Comparison of ENCODE assay signal across 9 mouse cellular contexts in genomic region chr8:70272949-70273348, GRCm38 (mm10). TPM values are rescaled to one million over a fixed set of nuclear protein-coding genes. Genes with fewer than 3 reads are reported as not detected.
A peak's percentile ranks its signal among the peaks of the same experiment; 100 is the strongest.
DNase-seq lines count a peak whose midpoint lies in the region; ATAC-seq and TF ChIP-seq lines count a peak whose summit lies in the region.
"Had no signal": no experiment of that assay in that cellular context is flagged by ENCODE, and none has a peak within 500 bp of the region (broad histone marks: within the 10 kb centered on the region; RNA-seq: fewer than 3 reads in every experiment).

No protein-coding gene starts in this region.

- peak; percentile 89 for ATAC-seq in heart, embryonic 12.5 days (ENCODE audit: insufficient number of reproducible peaks, low FRiP score)
- peak; percentile 58 for ATAC-seq in liver, embryonic 11.5 days (replicated peaks; ENCODE audit: low FRiP score)
- ATAC-seq in stomach, postnatal 0 days (ENCODE audit: low FRiP score, low TSS enrichment), result peak; percentile 78
- no peak for ATAC-seq in forebrain, embryonic 15.5 days (replicated peaks)

- H3K27ac ChIP-seq in thymus, adult 2 months (ENCODE audit: control insufficient read depth, insufficient read depth, low read length), result no peak overlapping the region
- no peak overlapping the region for H3K27ac ChIP-seq in heart, embryonic 12.5 days (ENCODE audit: poor library complexity, severe bottlenecking)
- no peak overlapping the region for H3K27ac ChIP-seq in liver, embryonic 11.5 days (ENCODE audit: low read depth, low read length)
- H3K27ac ChIP-seq in stomach, postnatal 0 days (replicated peaks), result no peak overlapping the region
- H3K27ac ChIP-seq in forebrain, embryonic 15.5 days (replicated peaks), result no peak overlapping the region

- no peaks in the 10 kb centered on the region for H3K27me3 ChIP-seq in thymus, adult 2 months (ENCODE audit: control insufficient read depth, insufficient read depth, low read length)
- H3K27me3 ChIP-seq in heart, embryonic 12.5 days (replicated peaks), result no peaks in the 10 kb centered on the region
- H3K27me3 ChIP-seq in liver, embryonic 11.5 days (replicated peaks; ENCODE audit: control insufficient read depth, insufficient read depth, low read length), result no peaks in the 10 kb centered on the region
- no peaks in the 10 kb centered on the region for H3K27me3 ChIP-seq in stomach, postnatal 0 days (ENCODE audit: control insufficient read depth, insufficient read depth, low read length)
- no peaks in the 10 kb centered on the region for H3K27me3 ChIP-seq in forebrain, embryonic 15.5 days

- H3K36me3 ChIP-seq in thymus, adult 2 months (ENCODE audit: control insufficient read depth, insufficient read depth, low read length), result no peaks in the 10 kb centered on the region
- H3K36me3 ChIP-seq in heart, embryonic 12.5 days, result no peaks in the 10 kb centered on the region
- no peaks in the 10 kb centered on the region for H3K36me3 ChIP-seq in liver, embryonic 11.5 days (ENCODE audit: control insufficient read depth, insufficient read depth, low read length)
- no peaks in the 10 kb centered on the region for H3K36me3 ChIP-seq in stomach, postnatal 0 days (ENCODE audit: control insufficient read depth, insufficient read depth, low read length)
- H3K36me3 ChIP-seq in forebrain, embryonic 15.5 days, result no peaks in the 10 kb centered on the region

- WGBS in thymus, adult 2 months, result 34% methylated on average over 3 of the region's 3 CpGs
- WGBS in heart, embryonic 12.5 days, result 45% methylated on average over 3 of the region's 3 CpGs
- WGBS in liver, embryonic 11.5 days, result 47% methylated on average over 3 of the region's 3 CpGs
- 36% methylated on average over 3 of the region's 3 CpGs for WGBS in stomach, postnatal 0 days
- 65% methylated on average over 3 of the region's 3 CpGs for WGBS in forebrain, embryonic 15.5 days

- no peak for TF ChIP-seq POLR2A in thymus, adult 2 months (IDR thresholded peaks at IDR 0.05; ENCODE audit: control insufficient read depth, extremely low read depth, insufficient read depth, low read length, poor library complexity)

- no peak for TF ChIP-seq EP300 in stomach, postnatal 0 days (optimal IDR thresholded peaks at IDR 0.05)

- H3K4me2 ChIP-seq in heart, embryonic 12.5 days, result no peak overlapping the region
- no peak overlapping the region for H3K4me2 ChIP-seq in liver, embryonic 11.5 days
- no peak overlapping the region for H3K4me2 ChIP-seq in stomach, postnatal 0 days (replicated peaks; ENCODE audit: low read depth)
- H3K4me2 ChIP-seq in forebrain, embryonic 15.5 days (replicated peaks), result no peak overlapping the region

- H3K4me1 ChIP-seq in thymus, adult 2 months (replicated peaks; ENCODE audit: control insufficient read depth, insufficient read depth, low read length), result peaks cover 21% of the 10 kb centered on the region
- peaks cover 18% of the 10 kb centered on the region for H3K4me1 ChIP-seq in heart, embryonic 12.5 days (replicated peaks)
- H3K4me1 ChIP-seq in liver, embryonic 11.5 days (replicated peaks; ENCODE audit: control insufficient read depth, insufficient read depth, low read length), result peaks cover 38% of the 10 kb centered on the region
- H3K4me1 ChIP-seq in stomach, postnatal 0 days (replicated peaks; ENCODE audit: control insufficient read depth, insufficient read depth), result no peaks in the 10 kb centered on the region
- H3K4me1 ChIP-seq in forebrain, embryonic 15.5 days, result no peaks in the 10 kb centered on the region; the same call in 1 of the 2 replicates

- no peak overlapping the region for H3K9ac ChIP-seq in heart, embryonic 12.5 days
- no peak overlapping the region for H3K9ac ChIP-seq in liver, embryonic 11.5 days (ENCODE audit: low read depth, low read length)
- no peak overlapping the region for H3K9ac ChIP-seq in stomach, postnatal 0 days (ENCODE audit: low read length)
- no peak overlapping the region for H3K9ac ChIP-seq in forebrain, embryonic 15.5 days (replicated peaks)

- peak; percentile 19 for DNase-seq in thymus, adult 2 months
- DNase-seq in thymus, adult 18-20 months, result no peak
- DNase-seq in liver, embryonic 11.5 days (ENCODE audit: low spot score), result no peak
- DNase-seq in stomach, postnatal 0 days (ENCODE audit: low spot score), result peak; percentile 35
- DNase-seq in cerebellum, adult 9-10 months, result no peak
- DNase-seq in left cerebral cortex, adult 8-10 months (ENCODE audit: low spot score in 2 of 2), result no peak

- H3K4me3 ChIP-seq in thymus, adult 2 months (ENCODE audit: control insufficient read depth, insufficient read depth, low read length), result no peak overlapping the region
- H3K4me3 ChIP-seq in heart, embryonic 12.5 days, result no peak overlapping the region
- H3K4me3 ChIP-seq in liver, embryonic 11.5 days (ENCODE audit: low read depth, low read length), result no peak overlapping the region
- H3K4me3 ChIP-seq in stomach, postnatal 0 days (ENCODE audit: low read depth, low read length), result no peak overlapping the region
- H3K4me3 ChIP-seq in forebrain, embryonic 15.5 days, result no peak overlapping the region
- H3K4me3 ChIP-seq: myocyte had no signal

- H3K9me3 ChIP-seq in heart, embryonic 12.5 days (replicated peaks), result 0 out of 2 replicates have a peak, but pooled peaks cover 4% of the 10 kb centered on the region
- no peaks in the 10 kb centered on the region for H3K9me3 ChIP-seq in liver, embryonic 11.5 days (ENCODE audit: control insufficient read depth, low read length)
- no peaks in the 10 kb centered on the region for H3K9me3 ChIP-seq in stomach, postnatal 0 days (ENCODE audit: control insufficient read depth, low read length)
- no peaks in the 10 kb centered on the region for H3K9me3 ChIP-seq in forebrain, embryonic 15.5 days

- TF ChIP-seq CTCF in thymus, adult 2 months (IDR thresholded peaks at IDR 0.05; ENCODE audit: borderline replicate concordance, control insufficient read depth, extremely low read depth, insufficient read depth, low read length, poor library complexity), result no peak
- no peak for TF ChIP-seq CTCF in stomach, postnatal 0 days (IDR thresholded peaks at IDR 0.05; ENCODE audit: low read depth)

RNA-seq across cellular contexts. Expression of gene Homer3, which starts 9.7 kb away (rescaled TPM):
- polyA plus RNA-seq in thymus, adult 2 months (2012; rRNA removed), result 60.6 and 67.6 TPM in 2 replicates
- polyA plus RNA-seq in heart, embryonic 12.5 days (2016; fragmentation: Nextera tagmentation; extraction: Ambion mirVana), result 46.0 and 48.4 TPM in 2 replicates
- 33.9 and 37.9 TPM in 2 replicates for polyA plus RNA-seq in liver, embryonic 11.5 days (2014; fragmentation: Nextera tagmentation; extraction: Ambion mirVana)
- polyA plus RNA-seq in stomach, postnatal 0 days (2015; fragmentation: Nextera tagmentation; extraction: Ambion mirVana), result 13.8 and 17.5 TPM in 2 replicates
- polyA plus RNA-seq in forebrain, embryonic 15.5 days (2015; fragmentation: Nextera tagmentation; extraction: Ambion mirVana), result 52.5 and 55.7 TPM in 2 replicates
- total RNA-seq in left cerebral cortex, adult 8-10 months (2022), result 10 to 100 TPM in 1 of 4 experiments, 1 to 10 TPM in 3; 9.2 to 12.1 (median 9.8) TPM

RNA-seq across cellular contexts. Expression of gene Ddx49, which starts 29.3 kb away (rescaled TPM):
- polyA plus RNA-seq in thymus, adult 2 months (2012; rRNA removed), result 72.1 and 75.4 TPM in 2 replicates
- polyA plus RNA-seq in heart, embryonic 12.5 days (2016; fragmentation: Nextera tagmentation; extraction: Ambion mirVana), result 32.8 and 34.3 TPM in 2 replicates
- 56.5 and 59.1 TPM in 2 replicates for polyA plus RNA-seq in liver, embryonic 11.5 days (2014; fragmentation: Nextera tagmentation; extraction: Ambion mirVana)
- 35.0 and 36.0 TPM in 2 replicates for polyA plus RNA-seq in stomach, postnatal 0 days (2015; fragmentation: Nextera tagmentation; extraction: Ambion mirVana)
- 52.2 and 53.8 TPM in 2 replicates for polyA plus RNA-seq in forebrain, embryonic 15.5 days (2015; fragmentation: Nextera tagmentation; extraction: Ambion mirVana)
- total RNA-seq in left cerebral cortex, adult 8-10 months (2022), result 10 to 100 TPM; 47.5 to 55.7 (median 51.8) TPM

RNA-seq across cellular contexts. Expression of gene Cope, which starts 29.4 kb away (rescaled TPM):
- 397 and 454 TPM in 2 replicates for polyA plus RNA-seq in thymus, adult 2 months (2012; rRNA removed)
- 251 and 272 TPM in 2 replicates for polyA plus RNA-seq in heart, embryonic 12.5 days (2016; fragmentation: Nextera tagmentation; extraction: Ambion mirVana)
- polyA plus RNA-seq in liver, embryonic 11.5 days (2014; fragmentation: Nextera tagmentation; extraction: Ambion mirVana), result 281 and 298 TPM in 2 replicates
- 347 and 366 TPM in 2 replicates for polyA plus RNA-seq in stomach, postnatal 0 days (2015; fragmentation: Nextera tagmentation; extraction: Ambion mirVana)
- polyA plus RNA-seq in forebrain, embryonic 15.5 days (2015; fragmentation: Nextera tagmentation; extraction: Ambion mirVana), result 266 and 271 TPM in 2 replicates
- 100 to 1,000 TPM; 123 to 154 (median 139) TPM for total RNA-seq in left cerebral cortex, adult 8-10 months (2022)

RNA-seq across cellular contexts. Expression of gene Armc6, which starts 38.7 kb away (rescaled TPM):
- 24.3 and 25.4 TPM in 2 replicates for polyA plus RNA-seq in thymus, adult 2 months (2012; rRNA removed)
- 22.6 and 23.4 TPM in 2 replicates for polyA plus RNA-seq in heart, embryonic 12.5 days (2016; fragmentation: Nextera tagmentation; extraction: Ambion mirVana)
- polyA plus RNA-seq in liver, embryonic 11.5 days (2014; fragmentation: Nextera tagmentation; extraction: Ambion mirVana), result 34.8 and 35.0 TPM in 2 replicates
- 11.9 and 12.9 TPM in 2 replicates for polyA plus RNA-seq in stomach, postnatal 0 days (2015; fragmentation: Nextera tagmentation; extraction: Ambion mirVana)
- polyA plus RNA-seq in forebrain, embryonic 15.5 days (2015; fragmentation: Nextera tagmentation; extraction: Ambion mirVana), result 90.3 and 94.5 TPM in 2 replicates
- total RNA-seq in left cerebral cortex, adult 8-10 months (2022), result 10 to 100 TPM; 33.6 to 44.9 (median 40.5) TPM

RNA-seq across cellular contexts. Expression of gene Sugp2, which starts 38.9 kb away (rescaled TPM):
- polyA plus RNA-seq in thymus, adult 2 months (2012; rRNA removed), result 98.2 and 103 TPM in 2 replicates
- polyA plus RNA-seq in heart, embryonic 12.5 days (2016; fragmentation: Nextera tagmentation; extraction: Ambion mirVana), result 33.8 and 36.0 TPM in 2 replicates
- 33.0 and 40.8 TPM in 2 replicates for polyA plus RNA-seq in liver, embryonic 11.5 days (2014; fragmentation: Nextera tagmentation; extraction: Ambion mirVana)
- polyA plus RNA-seq in stomach, postnatal 0 days (2015; fragmentation: Nextera tagmentation; extraction: Ambion mirVana), result 7.8 and 9.0 TPM in 2 replicates
- polyA plus RNA-seq in forebrain, embryonic 15.5 days (2015; fragmentation: Nextera tagmentation; extraction: Ambion mirVana), result 83.3 and 85.6 TPM in 2 replicates
- total RNA-seq in left cerebral cortex, adult 8-10 months (2022), result 100 to 1,000 TPM; 102 to 121 (median 111) TPM

Comparison
In these comparisons a context has a peak if more than half of its experiments do, and no peak if none do; other contexts are left out.
1. DNase-seq: peak in thymus, adult 2 months (single experiment) and stomach, postnatal 0 days (single experiment); none in thymus, adult 18-20 months (0 of 2), liver, embryonic 11.5 days (single experiment), cerebellum, adult 9-10 months (single experiment) and left cerebral cortex, adult 8-10 months (0 of 2).